Mouse (Mus musculus): ENCODE measurements at regions not wholly inside any gene's neighbourhood (a gene's known extent, or its start where the extent isn't known, plus 50 kb on each side); places are given as distances from the start of the nearest gene placed in this dataset.

DNA sequence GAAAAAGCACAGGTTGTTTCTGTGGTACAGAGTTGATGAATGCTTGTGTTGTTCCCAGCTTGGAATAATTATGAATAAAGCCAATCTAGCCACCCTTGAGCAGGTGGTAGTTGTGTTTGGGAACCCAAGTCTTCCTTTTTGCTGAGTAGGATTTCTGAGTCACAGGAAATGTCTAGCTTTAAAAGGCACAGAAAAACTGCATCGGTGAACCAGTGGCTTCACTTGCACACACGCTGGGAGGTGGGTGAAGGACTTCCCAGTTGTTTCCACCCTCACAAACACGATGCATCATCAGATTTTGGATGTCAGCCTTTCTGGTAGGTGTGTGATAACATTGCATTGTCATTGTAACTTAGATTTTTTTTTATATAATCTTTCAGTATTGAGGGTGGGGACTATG is 322.9 kb upstream of the Slco3a1 start:
- no peak for DNase-seq (ENCODE audit: low spot score in 2 of 2)

DNA sequence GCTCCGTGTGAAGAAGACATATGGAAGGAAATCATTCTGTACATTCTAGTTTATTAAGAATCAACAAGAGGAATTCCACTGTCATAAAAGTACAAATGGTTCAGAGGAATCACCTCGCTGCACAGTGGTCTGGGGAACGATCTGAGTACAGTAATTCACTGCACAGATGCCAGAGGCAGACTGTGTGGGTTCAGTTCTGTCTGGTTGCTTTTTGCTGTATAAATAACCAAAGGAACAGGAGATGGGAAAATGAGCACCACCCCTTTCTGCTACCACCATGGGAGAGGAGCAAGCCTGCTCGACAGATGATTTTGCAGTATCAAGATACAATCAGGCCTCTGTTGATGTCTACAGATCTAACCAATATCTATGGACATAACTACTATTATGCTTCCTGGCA is 322.1 kb upstream of the Slco3a1 start:
- no peak for DNase-seq (ENCODE audit: low spot score in 2 of 2)

DNA sequence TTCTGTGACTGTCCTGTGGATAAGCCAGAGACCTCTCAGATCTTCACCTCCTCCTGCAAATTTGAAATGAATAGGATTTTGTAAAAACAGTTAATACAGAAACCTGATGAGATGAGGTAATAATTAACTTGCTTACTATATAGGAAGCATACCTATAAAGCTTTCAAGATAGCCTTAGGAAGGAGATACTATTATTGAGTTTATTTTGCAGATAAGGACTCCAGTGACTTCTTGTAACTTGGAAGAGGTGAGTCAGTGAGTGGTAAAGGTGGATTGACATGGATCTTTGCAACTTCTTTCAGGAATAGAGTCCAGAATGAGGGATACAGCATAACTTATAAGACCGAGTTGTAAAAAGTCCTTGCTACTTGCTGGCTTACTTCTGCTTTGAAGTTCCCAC is 315.7 kb upstream of the Slco3a1 start:
- DNase-seq (ENCODE audit: low spot score in 2 of 2), result no peak

DNA sequence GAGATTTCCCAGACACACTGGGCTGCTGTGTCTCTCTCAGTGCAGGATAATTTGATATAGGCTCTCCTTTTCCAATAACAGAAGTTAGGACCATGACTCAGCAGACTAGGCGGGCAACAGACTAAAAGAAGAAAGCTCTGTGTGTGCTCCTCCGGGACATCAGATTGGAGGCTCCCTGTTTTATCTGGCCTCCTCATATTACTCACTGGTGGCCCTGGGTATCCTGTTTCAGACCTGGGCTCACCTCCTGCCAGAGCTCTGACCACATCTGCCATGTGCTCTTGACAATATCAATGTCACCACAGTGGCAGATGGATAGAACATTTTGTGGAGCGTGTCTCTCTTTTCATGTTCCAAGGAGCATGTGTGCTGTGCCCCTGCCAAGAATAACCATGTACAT is 308.1 kb upstream of the Slco3a1 start:
- no peak for DNase-seq (ENCODE audit: low spot score in 2 of 2)

DNA sequence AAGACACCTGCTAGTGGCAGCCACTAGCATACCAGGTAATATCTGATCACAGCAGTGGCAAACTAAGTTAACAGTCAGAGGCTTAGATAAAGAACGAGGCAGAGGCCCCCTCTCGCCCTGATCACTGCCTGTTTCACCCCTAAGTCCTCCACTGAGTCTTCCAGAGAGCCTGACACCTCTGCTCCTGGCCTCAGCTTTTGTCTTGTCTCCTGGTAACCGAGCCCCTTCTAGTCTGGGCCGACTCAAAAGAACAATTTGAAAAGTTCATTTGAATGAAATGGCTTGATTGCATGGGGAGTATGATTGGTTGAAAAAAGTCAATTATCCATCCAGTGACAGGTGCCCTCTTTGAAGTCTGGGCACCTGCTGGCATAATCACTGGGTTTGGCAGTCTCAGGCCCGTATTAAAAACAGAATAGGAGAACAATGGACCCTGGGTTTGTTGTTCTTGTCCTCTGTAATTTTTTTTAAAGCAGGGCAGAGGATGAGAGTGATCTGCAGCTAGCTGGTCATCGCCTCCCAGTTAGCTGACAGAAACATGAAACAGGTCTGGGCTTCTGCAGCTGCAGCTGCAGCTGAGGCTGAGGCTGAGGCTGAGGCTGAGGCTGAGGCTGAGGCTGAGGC is 289.8 kb upstream of the Slco3a1 start:
- DNase-seq (ENCODE audit: low spot score in 2 of 2), result no peak

DNA sequence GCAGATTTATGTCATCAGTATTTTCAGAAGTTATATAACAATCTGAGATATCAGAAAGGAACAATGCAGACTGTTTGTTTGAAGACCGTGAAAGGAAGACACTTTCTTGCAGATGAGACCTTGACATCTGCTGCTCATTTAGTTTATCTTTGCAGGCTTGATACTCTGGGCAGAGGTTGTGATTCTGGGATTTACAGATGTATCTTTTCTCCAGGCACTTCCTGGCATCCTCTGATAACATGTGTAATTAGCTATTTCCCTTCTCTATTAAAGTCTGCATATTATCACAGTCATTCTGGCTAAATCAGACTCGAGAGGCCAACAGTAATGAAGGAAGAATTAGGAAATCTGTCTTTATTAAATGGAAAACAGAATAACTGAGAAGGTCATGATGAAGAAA is 268.7 kb upstream of the Slco3a1 start:
- DNase-seq (ENCODE audit: low spot score in 2 of 2), result no peak

DNA sequence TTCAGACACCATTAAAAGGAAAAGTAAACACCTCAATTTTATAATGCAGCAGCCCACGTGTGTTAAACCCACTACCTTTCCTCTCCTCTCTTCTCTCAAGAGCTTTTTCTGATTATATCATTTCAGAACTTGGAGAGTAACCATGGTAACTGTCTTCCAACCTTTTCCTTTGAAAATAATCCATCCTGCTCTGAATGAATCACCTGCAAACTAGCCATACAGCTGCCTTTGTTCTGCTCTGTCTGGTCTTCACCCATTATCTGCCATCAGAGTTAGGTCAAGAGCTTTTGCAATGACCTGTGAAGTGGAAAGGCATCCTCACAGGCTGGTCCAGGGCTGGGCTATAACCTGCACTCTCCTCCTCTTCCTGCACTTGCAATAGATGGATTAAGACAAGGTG is 238.7 kb upstream of the Slco3a1 start:
- no peak for DNase-seq (ENCODE audit: low spot score in 2 of 2)

DNA sequence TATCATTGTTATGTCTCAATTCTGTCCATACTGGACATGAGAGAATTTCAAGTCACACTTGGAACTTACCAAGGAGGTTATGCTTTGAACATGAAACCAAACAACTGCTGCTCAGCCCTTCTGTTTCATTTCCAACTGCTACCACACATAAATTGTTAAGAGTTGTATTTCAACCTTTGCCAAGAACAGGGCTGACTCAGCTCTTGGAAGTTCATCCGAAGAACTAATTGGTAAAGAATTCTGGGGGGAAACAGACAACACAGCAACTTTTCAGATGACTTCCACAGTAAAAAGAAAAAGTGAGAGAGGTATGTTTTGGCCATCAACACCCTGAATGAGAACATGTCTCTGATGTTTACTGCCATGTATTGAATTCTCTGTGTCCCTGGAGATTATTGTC is 234.1 kb upstream of the Slco3a1 start:
- DNase-seq (ENCODE audit: low spot score in 2 of 2), result no peak

DNA sequence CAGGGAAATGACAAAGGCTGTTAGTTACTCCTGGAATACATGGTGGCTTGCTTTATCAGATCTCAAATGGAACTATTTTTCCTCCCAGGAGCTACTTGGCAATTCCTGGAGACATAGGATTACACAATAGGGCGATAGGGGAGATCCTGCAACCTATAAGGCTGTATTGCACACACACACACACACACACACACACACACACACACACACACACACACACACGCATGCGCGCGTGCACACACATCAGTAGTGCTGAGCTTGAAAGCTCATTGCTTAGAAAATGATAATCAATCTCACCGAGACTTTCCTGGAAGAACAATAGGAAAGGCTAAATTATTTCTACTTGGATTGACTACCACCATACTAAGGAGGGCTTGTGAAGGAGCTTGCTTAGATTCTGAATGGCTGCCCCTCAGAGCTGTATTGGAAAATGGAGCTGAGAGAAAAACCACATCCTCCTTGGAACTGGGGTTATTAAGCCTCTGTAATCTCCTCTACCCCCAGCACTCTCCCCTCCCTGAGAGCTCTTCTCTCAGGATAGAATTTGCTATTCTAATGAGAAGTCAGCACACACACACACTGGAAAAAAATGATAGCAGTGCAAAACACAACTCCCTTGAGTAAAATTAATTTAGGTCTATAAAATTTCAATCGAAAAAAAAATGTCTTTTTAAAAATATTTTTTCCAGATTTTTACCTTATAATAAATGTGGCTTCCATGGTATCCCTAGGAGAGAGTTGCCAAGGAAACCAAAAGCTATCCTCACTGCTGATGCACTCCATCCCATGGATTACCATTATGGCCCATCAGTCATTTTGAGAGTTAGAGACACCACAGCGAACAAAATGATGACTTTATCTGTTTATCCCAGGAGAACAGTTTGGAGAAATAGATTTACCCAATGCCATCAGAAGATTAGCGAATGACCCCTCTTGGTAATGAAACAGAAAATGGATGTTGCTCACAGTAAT is 217.1 kb upstream of the Slco3a1 start:
- DNase-seq (ENCODE audit: low spot score in 2 of 2), result no peak

DNA sequence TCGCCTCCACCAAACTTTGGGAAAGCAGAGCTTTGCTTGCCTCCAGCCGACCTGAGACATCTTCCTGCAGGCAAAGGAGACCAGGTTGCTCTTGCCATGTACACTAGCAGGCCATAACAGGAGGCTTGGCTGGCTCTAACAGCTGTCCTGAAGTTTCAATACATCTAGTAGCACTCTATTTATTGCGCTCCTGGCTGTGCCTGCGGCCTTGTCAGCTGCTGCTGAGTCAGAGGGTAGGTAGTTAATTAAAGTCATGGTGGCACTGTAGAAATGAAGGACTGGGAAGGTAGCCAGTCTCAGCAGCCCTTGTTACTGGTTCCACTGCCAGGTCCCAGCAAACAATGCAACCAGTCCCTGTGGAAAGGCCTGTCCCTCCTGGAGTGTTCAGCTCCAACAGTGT is 212.0 kb upstream of the Slco3a1 start:
- DNase-seq (ENCODE audit: low spot score in 2 of 2), result no peak

DNA sequence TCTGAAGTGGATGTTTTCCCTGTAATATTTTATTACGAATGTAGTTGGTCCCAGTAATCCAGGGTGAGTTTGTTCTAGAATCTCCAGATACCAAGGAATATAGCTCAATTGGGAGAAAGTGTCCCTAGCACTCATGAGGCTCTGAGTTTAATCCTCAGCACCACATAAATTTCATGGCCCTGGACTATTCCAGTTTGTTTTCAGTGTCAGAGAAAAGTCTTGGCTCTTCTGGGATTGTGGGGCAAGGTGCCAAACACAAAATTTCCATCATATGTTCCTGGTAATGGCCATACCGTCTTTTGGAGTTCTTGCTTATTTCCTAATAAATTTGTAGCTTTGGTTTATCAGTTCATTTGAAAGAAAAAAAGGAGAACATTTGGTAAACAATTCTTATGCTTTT is 202.9 kb upstream of the Slco3a1 start:
- DNase-seq (ENCODE audit: low spot score in 2 of 2), result no peak

DNA sequence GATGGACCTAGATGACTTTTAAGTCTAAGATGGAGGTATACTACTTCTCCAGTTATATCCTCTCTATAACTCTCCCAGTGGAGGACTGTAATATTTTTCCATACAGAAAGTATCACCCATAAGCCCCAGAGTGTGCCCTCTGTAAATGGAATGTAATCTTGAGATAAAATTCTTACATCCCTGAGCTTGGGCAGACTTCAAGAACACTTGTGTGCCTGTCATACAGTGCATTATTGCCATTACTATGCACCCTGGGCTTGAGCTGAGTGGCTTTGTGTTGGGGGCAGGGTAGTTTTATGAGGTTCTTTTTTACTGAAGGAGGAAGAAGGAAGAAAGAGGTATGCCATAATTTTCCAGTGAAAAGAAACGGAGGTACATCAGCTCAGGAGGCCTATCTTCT is 193.1 kb upstream of the Slco3a1 start:
- no peak for DNase-seq (ENCODE audit: low spot score in 2 of 2)

DNA sequence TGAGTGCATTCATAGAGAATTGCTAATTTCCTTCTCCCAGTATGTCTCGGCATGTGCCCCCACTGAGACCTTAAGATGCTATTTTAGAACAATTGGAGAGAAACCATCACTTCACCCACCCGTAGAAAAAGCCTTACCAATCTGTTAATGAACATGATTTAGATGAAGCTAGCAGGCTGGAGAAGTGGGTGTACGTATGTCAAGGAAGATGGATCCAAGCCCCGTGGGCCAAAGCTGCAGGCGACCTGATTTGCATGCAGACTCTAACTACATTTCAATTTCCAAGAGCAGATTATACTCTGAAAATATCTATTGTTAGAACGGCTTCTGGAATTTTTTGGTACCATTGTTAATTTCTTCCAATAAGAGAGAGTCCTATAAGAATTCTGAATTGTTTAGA is 180.4 kb upstream of the Slco3a1 start:
- DNase-seq (ENCODE audit: low spot score in 2 of 2), result no peak

DNA sequence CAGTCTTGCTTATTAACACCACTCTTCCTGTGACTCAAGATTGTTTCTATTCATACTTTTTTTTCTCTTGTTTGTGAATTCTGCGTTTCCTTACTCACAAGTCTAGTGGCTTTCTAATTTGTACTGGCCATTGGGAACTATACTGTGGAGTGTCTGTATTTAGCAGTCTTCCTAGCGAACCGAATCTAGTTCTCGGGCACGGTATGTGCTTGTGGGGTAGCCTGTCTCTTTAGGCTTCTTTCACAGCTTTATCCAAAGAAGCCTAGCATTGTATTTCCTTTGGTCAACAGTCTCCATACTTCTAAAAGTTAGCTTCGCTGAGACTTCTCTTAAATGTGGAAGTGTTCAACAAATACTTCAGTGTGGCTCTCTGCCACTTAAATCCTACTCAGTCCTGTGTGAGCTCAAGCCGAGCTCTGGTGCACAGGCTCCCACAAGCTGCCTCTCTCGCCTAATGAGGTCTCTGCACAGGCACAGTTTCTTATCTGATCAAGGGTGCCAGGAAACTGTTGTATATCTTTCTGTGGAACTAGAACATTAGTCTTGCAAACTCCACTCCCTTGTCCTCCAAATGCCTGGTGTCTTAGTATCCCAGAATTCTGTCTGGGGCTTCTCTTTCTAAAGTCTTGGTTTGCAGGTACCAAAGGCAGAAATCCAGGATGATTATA is 171.9 kb upstream of the Slco3a1 start:
- DNase-seq (ENCODE audit: low spot score in 2 of 2), result no peak

DNA sequence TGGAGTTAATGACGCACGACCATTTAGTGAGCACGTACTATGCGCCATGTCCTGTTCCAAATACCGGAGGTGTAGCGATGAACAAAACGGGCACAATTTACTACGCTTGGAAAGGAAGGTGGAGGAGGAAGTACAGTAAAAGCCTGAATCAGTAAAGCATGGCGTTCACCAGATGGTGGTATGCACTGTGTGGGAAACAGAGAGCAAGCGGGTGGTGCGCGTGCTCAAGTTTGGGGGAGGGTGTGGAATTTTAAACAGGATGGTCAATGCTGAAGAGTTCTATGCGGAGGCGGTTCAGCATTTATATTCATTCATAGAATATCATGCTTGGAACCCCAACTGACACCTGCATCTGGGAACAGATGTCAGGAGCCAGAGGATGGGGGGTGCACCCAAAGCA is 164.7 kb upstream of the Slco3a1 start:
- DNase-seq (ENCODE audit: low spot score in 2 of 2), result peak in 1 of 2 experiments; percentile 16

DNA sequence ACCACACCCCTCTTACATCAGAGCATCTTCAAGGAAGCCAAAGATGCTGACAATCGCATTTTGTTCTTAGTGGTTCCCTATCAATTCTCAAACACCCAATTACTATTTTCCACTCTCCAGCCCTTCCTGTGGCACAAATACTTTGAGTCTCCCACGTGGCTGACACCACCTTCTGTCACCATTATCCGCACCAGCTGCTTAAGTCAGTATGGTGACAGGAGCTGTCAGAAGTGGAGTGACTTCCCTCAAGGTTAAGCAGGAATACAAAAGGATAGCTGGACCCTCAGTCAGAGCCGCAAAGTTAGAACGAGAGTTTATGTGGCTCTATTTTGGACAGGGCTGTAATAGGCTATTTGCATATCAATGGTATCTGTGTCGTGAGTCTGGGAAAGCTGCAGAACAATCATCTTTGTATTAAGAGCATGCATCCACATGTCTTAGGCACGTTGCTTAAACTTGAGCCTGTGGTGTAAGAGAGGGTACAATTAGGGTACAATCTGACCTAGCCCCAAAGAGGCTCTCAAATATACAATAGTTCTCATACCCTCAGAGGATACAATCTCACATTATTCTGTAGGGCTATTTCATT is 155.5 kb upstream of the Slco3a1 start:
- no peak for DNase-seq (ENCODE audit: low spot score in 2 of 2)

DNA sequence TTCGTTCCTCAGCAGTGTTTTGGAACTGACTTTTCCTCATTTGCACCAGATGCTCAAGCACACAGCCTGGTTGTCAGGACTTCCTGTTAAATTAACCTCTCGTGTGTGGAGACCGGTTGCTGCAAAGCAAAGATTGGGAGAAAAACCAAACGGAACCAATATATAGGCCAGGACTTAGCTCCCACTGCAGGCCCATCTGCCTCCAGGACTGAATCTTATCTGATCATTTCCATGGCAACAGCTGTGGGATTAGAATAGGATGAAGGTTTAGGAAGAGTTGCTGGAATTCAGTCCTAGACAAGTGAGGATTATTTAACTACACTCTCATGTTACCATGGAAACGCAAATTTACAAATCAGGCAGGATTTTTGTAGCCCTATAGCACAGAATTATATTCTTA is 154.4 kb upstream of the Slco3a1 start:
- peak; percentile 16 to 19 for DNase-seq (ENCODE audit: low spot score in 2 of 2)

DNA sequence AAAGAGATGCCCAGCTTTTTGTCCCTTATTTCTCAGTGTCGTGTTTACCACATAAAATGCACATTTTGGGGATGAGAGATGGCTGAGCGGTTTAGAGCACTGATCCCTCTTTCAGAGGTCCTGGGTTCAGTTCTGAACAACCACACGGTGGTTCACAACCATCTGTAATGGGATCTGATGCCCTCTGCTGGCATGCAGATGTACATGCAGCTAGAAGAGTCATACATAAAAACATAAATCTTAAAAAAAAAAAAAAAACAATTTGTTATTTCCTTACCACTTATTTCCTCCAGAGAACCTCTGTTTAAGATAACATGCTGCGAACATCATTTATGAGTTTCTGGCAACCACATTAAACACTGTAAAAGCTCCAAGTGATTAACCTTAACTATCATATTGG is 149.0 kb upstream of the Slco3a1 start:
- DNase-seq (ENCODE audit: low spot score in 2 of 2), result no peak

DNA sequence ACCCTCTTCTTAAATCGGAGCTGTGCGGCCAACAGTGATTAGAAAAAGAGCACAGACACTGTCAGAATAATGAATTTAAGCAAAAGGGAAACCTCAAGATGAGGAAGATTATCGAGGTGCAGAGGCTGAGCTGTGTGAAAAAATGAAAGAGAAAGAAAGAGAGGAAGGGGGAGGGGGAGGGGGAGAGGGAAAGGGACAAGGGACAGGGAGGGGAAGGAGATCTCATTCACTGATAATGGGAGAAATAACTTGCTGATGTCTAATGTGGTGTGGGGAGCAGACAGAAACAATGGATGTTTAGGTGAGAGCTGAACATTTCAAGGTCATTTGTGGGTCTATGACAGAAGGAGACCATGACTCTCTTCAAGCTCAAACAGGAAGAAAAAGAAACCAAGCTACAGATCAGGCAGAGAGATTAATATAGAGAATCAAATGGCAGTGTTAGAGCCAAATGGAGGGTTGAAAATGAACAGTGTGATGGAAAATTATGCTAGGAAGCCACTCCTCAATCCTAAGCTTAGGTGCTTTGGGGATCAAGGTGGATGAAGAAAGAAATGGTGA is 143.3 kb upstream of the Slco3a1 start:
- no peak for DNase-seq (ENCODE audit: low spot score in 2 of 2)

DNA sequence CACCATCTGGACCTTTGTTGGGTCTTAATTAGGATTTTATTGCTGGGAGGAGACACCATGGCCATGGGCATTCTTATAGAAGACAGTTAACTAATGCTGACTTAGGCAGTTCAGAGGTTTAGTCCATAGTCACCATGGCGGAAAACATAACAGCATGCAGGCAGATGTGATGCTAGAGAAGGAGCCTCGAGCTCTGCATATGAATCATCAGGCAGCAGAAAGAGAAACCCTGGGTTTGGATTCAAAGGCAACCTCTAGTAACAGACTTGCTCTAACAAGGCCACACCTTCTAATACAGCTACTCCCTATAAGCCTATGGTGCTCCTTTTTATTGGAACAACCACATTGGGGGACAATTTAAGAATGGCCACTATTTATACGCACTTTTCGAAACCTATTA is 141.7 kb upstream of the Slco3a1 start:
- DNase-seq (ENCODE audit: low spot score in 2 of 2), result no peak

DNA sequence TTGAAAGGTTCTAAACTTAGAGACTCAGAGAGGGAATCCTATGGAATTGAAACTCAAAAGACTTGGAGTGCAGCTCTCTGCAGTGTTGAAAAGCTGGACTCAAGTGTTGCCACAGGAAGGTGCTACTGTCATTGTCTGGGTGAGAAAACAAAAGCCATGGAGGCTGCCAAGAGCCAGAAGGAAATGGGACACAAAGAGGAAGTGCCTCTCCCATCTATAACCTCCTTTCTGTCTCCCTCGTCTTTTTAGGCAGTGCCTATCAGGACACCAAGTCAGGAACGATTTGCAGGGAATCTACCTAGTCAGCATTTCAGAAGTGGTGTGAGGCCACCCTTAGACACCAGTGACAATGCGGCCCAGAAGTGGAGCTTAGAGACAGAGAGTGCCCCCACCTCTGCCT is 138.5 kb upstream of the Slco3a1 start:
- DNase-seq (ENCODE audit: low spot score in 2 of 2), result no peak

DNA sequence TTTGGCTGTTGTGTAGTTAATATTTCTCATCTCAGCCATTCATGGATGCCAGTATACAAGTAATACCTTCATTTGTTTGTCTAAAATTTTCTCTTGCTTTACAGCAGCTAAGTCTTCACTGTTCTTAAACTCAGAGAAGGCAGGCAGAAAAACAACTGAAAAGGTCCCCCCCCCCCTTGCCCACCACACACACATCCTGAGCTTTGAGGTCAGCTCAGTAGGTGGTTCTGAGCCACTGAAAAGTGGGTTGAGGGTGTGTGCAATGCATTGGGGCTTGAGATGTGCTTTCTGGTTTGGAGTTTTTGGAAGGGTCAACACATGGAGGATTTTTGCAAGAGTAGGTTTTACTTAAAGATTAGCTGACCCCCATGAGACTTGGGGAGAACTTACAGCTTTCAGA is 136.1 kb upstream of the Slco3a1 start:
- no peak for DNase-seq (ENCODE audit: low spot score in 2 of 2)

Measured in frontal cortex, postnatal 10 days (tissue).